Mouse (Mus musculus): ENCODE measurements around the gene Cpm. TPM values are rescaled to one million over a fixed set of nuclear protein-coding genes. Genes with fewer than 3 reads are reported as not detected.

Cpm gene
- polyA plus RNA-seq, 1 experiment from 2014 or later: 3.1 TPM

GRCm38 (mm10) chr10:117635078-117635771 is 5.9 kb downstream of the Cpm start:
- Histone ChIP-seq H3K36me3 (no peaks in the 10 kb centered on the region), H3K27me3 (replicated peaks) (peaks cover 19% of the 10 kb centered on the region), H3K4me3 (no peak overlapping the region), H3K27ac (replicated peaks) (no peak overlapping the region), H3K4me1 (0 out of 2 replicates have a peak, but pooled peaks cover 4% of the 10 kb centered on the region), H3K9me3 (no peaks in the 10 kb centered on the region), H3K9ac (no peak overlapping the region), H3K4me2 (no peak overlapping the region)
- WGBS: 86% methylated on average over 8 of the region's 8 CpGs
- no peak for ATAC-seq (ENCODE audit: extremely low read depth, insufficient number of reproducible peaks, low FRiP score, low TSS enrichment)

GRCm38 (mm10) chr10:117635823-117636589 is 6.7 kb downstream of the Cpm start:
- no peaks in the 10 kb centered on the region for H3K36me3 ChIP-seq
- H3K4me2 ChIP-seq: no peak overlapping the region
- WGBS: 84% methylated on average over 3 of the region's 3 CpGs
- H3K9ac ChIP-seq: no peak overlapping the region
- H3K4me1 ChIP-seq: 0 out of 2 replicates have a peak, but pooled peaks cover 5% of the 10 kb centered on the region
- peaks cover 11% of the 10 kb centered on the region for H3K27me3 ChIP-seq (replicated peaks)
- H3K9me3 ChIP-seq: no peaks in the 10 kb centered on the region
- no peak overlapping the region for H3K27ac ChIP-seq (replicated peaks)
- no peak for ATAC-seq (ENCODE audit: extremely low read depth, insufficient number of reproducible peaks, low FRiP score, low TSS enrichment)
- no peak overlapping the region for H3K4me3 ChIP-seq

GRCm38 (mm10) chr10:117637062-117637744 is 7.9 kb downstream of the Cpm start:
- Histone ChIP-seq H3K36me3 (no peaks in the 10 kb centered on the region), H3K4me2 (no peak overlapping the region), H3K27ac (replicated peaks) (no peak overlapping the region), H3K4me1 (peaks cover 10% of the 10 kb centered on the region; the same call in 1 of the 2 replicates), H3K9me3 (no peaks in the 10 kb centered on the region), H3K27me3 (replicated peaks) (no peaks in the 10 kb centered on the region), H3K9ac (no peak overlapping the region), H3K4me3 (no peak overlapping the region)
- 56% methylated on average over 9 of the region's 9 CpGs for WGBS
- ATAC-seq (ENCODE audit: extremely low read depth, insufficient number of reproducible peaks, low FRiP score, low TSS enrichment): no peak

- Histone ChIP-seq H3K27ac (replicated peaks) (no peak overlapping the region), H3K27me3 (replicated peaks) (no peaks in the 10 kb centered on the region), H3K36me3 (no peaks in the 10 kb centered on the region), H3K9ac (no peak overlapping the region), H3K4me3 (no peak overlapping the region), H3K9me3 (no peaks in the 10 kb centered on the region), H3K4me1 (peaks cover 10% of the 10 kb centered on the region; the same call in 1 of the 2 replicates), H3K4me2 (no peak overlapping the region)
- no peak for ATAC-seq (ENCODE audit: extremely low read depth, insufficient number of reproducible peaks, low FRiP score, low TSS enrichment)
- WGBS: 65% methylated on average over 9 of the region's 9 CpGs
These were observed 8.7 kb downstream of the Cpm start for GRCm38 (mm10) chr10:117637745-117638577.

GRCm38 (mm10) chr10:117638578-117639220 is 9.4 kb downstream of the Cpm start:
- Histone ChIP-seq H3K4me3 (no peak overlapping the region), H3K4me2 (no peak overlapping the region), H3K36me3 (no peaks in the 10 kb centered on the region), H3K27ac (replicated peaks) (no peak overlapping the region), H3K9ac (no peak overlapping the region), H3K27me3 (replicated peaks) (no peaks in the 10 kb centered on the region), H3K4me1 (peaks cover 10% of the 10 kb centered on the region; the same call in 1 of the 2 replicates), H3K9me3 (no peaks in the 10 kb centered on the region)
- 82% methylated on average over 7 of the region's 7 CpGs for WGBS
- no peak for ATAC-seq (ENCODE audit: extremely low read depth, insufficient number of reproducible peaks, low FRiP score, low TSS enrichment)

- Histone ChIP-seq H3K4me3 (no peak overlapping the region), H3K4me1 (peaks cover 10% of the 10 kb centered on the region; the same call in 1 of the 2 replicates), H3K27me3 (replicated peaks) (no peaks in the 10 kb centered on the region), H3K27ac (replicated peaks) (no peak overlapping the region), H3K4me2 (no peak overlapping the region), H3K9ac (no peak overlapping the region), H3K36me3 (no peaks in the 10 kb centered on the region), H3K9me3 (no peaks in the 10 kb centered on the region)
- 85% methylated on average over 8 of the region's 8 CpGs for WGBS
- ATAC-seq (ENCODE audit: extremely low read depth, insufficient number of reproducible peaks, low FRiP score, low TSS enrichment): no peak
These were observed 9.9 kb downstream of the Cpm start for GRCm38 (mm10) chr10:117639221-117639599.

GRCm38 (mm10) chr10:117639899-117640594 is 10.7 kb downstream of the Cpm start:
- no peaks in the 10 kb centered on the region for H3K36me3 ChIP-seq
- H3K27ac ChIP-seq (replicated peaks): no peak overlapping the region
- H3K9me3 ChIP-seq: no peaks in the 10 kb centered on the region
- peak overlapping the region; percentile 40 for H3K4me2 ChIP-seq
- peak overlapping the region; percentile 24; the same call in 1 of the 2 replicates for H3K9ac ChIP-seq
- H3K27me3 ChIP-seq (replicated peaks): no peaks in the 10 kb centered on the region
- H3K4me3 ChIP-seq: no peak overlapping the region
- WGBS: 47% methylated on average over 21 of the region's 21 CpGs
- ATAC-seq (ENCODE audit: extremely low read depth, insufficient number of reproducible peaks, low FRiP score, low TSS enrichment): no peak
- H3K4me1 ChIP-seq: peaks cover 10% of the 10 kb centered on the region; the same call in 1 of the 2 replicates

GRCm38 (mm10) chr10:117640595-117641078 is 11.3 kb downstream of the Cpm start:
- no peak overlapping the region for H3K27ac ChIP-seq (replicated peaks)
- H3K9ac ChIP-seq: no peak overlapping the region
- peaks cover 10% of the 10 kb centered on the region; the same call in 1 of the 2 replicates for H3K4me1 ChIP-seq
- no peaks in the 10 kb centered on the region for H3K36me3 ChIP-seq
- no peaks in the 10 kb centered on the region for H3K27me3 ChIP-seq (replicated peaks)
- H3K9me3 ChIP-seq: no peaks in the 10 kb centered on the region
- H3K4me3 ChIP-seq: no peak overlapping the region
- no peak overlapping the region for H3K4me2 ChIP-seq
- WGBS: 71% methylated on average over 7 of the region's 7 CpGs
- no peak for ATAC-seq (ENCODE audit: extremely low read depth, insufficient number of reproducible peaks, low FRiP score, low TSS enrichment)

- H3K27ac ChIP-seq (replicated peaks): no peak overlapping the region
- 48% methylated on average over 20 of the region's 20 CpGs for WGBS
- 0 out of 2 replicates have a peak overlapping the region, but pooled peaks have one; percentile 29 for H3K9ac ChIP-seq
- no peaks in the 10 kb centered on the region for H3K36me3 ChIP-seq
- peaks cover 10% of the 10 kb centered on the region; the same call in 1 of the 2 replicates for H3K4me1 ChIP-seq
- peak overlapping the region; percentile 16 for H3K4me3 ChIP-seq
- no peaks in the 10 kb centered on the region for H3K27me3 ChIP-seq (replicated peaks)
- peak; percentile 42; the same call in 1 of the 2 replicates for ATAC-seq (ENCODE audit: extremely low read depth, insufficient number of reproducible peaks, low FRiP score, low TSS enrichment)
- peak overlapping the region; percentile 57 for H3K4me2 ChIP-seq
- no peaks in the 10 kb centered on the region for H3K9me3 ChIP-seq
These were observed 12.3 kb downstream of the Cpm start for GRCm38 (mm10) chr10:117641400-117642200.

Measured in heart, embryonic 13.5 days (tissue).